Mouse (Mus musculus) MEL (cell line): ENCODE data around the gene Rcan1.

Experiments
- CHD2 ChIP-seq: IDR thresholded peaks from 2 replicates; pipeline ENCODE4 v1.6.1; 2011; ENCODE audit warnings: low read length, improper control_type of control experiment
- E2F4 ChIP-seq: IDR thresholded peaks from 2 replicates; pipeline ENCODE4 v1.6.1; 2011; ENCODE audit warnings: low read depth, low read length, improper control_type of control experiment, borderline replicate concordance
- EP300 ChIP-seq, 2 experiments: IDR thresholded peaks; 2 replicates each; pipeline ENCODE4 v1.6.1; 2011; ENCODE audit warnings: improper control_type of control experiment in 2 of 2, low read length in 2 of 2, low read depth in 1 of 2, mild to moderate bottlenecking in 1 of 2
- MAZ ChIP-seq: IDR thresholded peaks from 2 replicates; pipeline ENCODE4 v1.6.1; 2012; ENCODE audit warnings: low read depth, mild to moderate bottlenecking, inconsistent platforms, low read length, improper control_type of control experiment
- NRF1 ChIP-seq: IDR thresholded peaks from 2 replicates; pipeline ENCODE4 v1.6.1; 2014; ENCODE audit warnings: low read depth, mild to moderate bottlenecking, inconsistent platforms, low read length, improper control_type of control experiment, moderate library complexity; ENCODE audit not compliant: poor library complexity, insufficient read depth, severe bottlenecking
- TBP ChIP-seq: IDR thresholded peaks from 2 replicates; pipeline ENCODE4 v1.8.0; 2011; ENCODE audit warnings: low read depth, low read length, improper control_type of control experiment
- UBTF ChIP-seq: IDR thresholded peaks from 2 replicates; pipeline ENCODE4 v1.6.1; 2012; ENCODE audit warnings: low read depth, mild to moderate bottlenecking, inconsistent platforms, low read length, improper control_type of control experiment, moderate library complexity, borderline replicate concordance; ENCODE audit not compliant: insufficient read depth
- USF1 ChIP-seq: IDR thresholded peaks from 2 replicates; pipeline ENCODE4 v1.6.1; 2014; ENCODE audit warnings: low read depth, mild to moderate bottlenecking, inconsistent platforms, low read length, improper control_type of control experiment, moderate library complexity
- ZKSCAN1 ChIP-seq: IDR thresholded peaks from 2 replicates; pipeline ENCODE4 v1.6.1; 2012; ENCODE audit warnings: low read depth, mild to moderate bottlenecking, inconsistent platforms, low read length, improper control_type of control experiment, moderate library complexity

- TF ChIP-seq E2F4 (no peak), UBTF (no peak), TBP (no peak), MAZ (no peak), NRF1 (no peak), USF1 (no peak), EP300 (IDR thresholded peaks at IDR 0.05; ENCODE audit: low read depth in 1 of 2, low read length in 2 of 2) (no peak), CHD2 (no peak), ZKSCAN1 (no peak)
Observed at GRCm38 (mm10) chr16:92402216-92402615, 68.5 kb downstream of the Rcan1 start.
